Mouse (Mus musculus): Measurements from ENCODE around the gene Vpreb2. TPM values are rescaled to one million over a fixed set of nuclear protein-coding genes. Genes with fewer than 3 reads are reported as not detected.
"Not testable (repeated sequence)": the region's sequence is repeated elsewhere in the genome, so short reads cannot be mapped to it uniquely, and the experiment has no call there.

Gene Vpreb2
- polyA plus RNA-seq, 1 experiment: not detected

GRCm38 (mm10) chr16:17945081-17945831 lies 35.0 kb upstream of the Vpreb2 start:
- no peak overlapping the region for H3K4me3 ChIP-seq
- no peaks in the 10 kb centered on the region for H3K36me3 ChIP-seq (ENCODE audit: control insufficient read depth, insufficient read depth)
- H3K79me2 ChIP-seq (ENCODE audit: control insufficient read depth, insufficient read depth): no peaks in the 10 kb centered on the region
- no peak overlapping the region for H3K4me2 ChIP-seq (ENCODE audit: low read depth)
- no peak overlapping the region for H3ac ChIP-seq (ENCODE audit: control insufficient read depth, insufficient read length)
- no peaks in the 10 kb centered on the region for H3K27me3 ChIP-seq (ENCODE audit: control insufficient read depth, insufficient read depth, insufficient read length)
- TF ChIP-seq E2F4 (IDR thresholded peaks at IDR 0.05; ENCODE audit: insufficient read depth) (no peak), USF1 (IDR thresholded peaks at IDR 0.05; ENCODE audit: low read depth) (no peak), MYOG (IDR thresholded peaks at IDR 0.05; ENCODE audit: control insufficient read depth in 1 of 3, insufficient read depth in 1 of 3, insufficient read length in 2 of 3, low read depth in 2 of 3) (no peak), SRF (IDR thresholded peaks at IDR 0.05; ENCODE audit: control insufficient read depth, insufficient read length, low read depth) (no peak), POLR2AphosphoS2 (IDR thresholded peaks at IDR 0.05; ENCODE audit: insufficient read length, low read depth) (no peak), MYOD1 (IDR thresholded peaks at IDR 0.05; ENCODE audit: control insufficient read depth in 1 of 3, insufficient read length in 2 of 3, low read depth in 2 of 3) (no peak), CEBPB (IDR thresholded peaks at IDR 0.05; ENCODE audit: insufficient read depth, poor library complexity, severe bottlenecking) (no peak), MAX (IDR thresholded peaks at IDR 0.05; ENCODE audit: low read depth) (no peak), TCF3 (IDR thresholded peaks at IDR 0.05; ENCODE audit: insufficient read length, low read depth) (no peak), TCF12 (IDR thresholded peaks at IDR 0.05; ENCODE audit: insufficient read depth, poor library complexity, severe bottlenecking) (no peak), POLR2A (IDR thresholded peaks at IDR 0.05; ENCODE audit: insufficient read length, low read depth) (no peak), REST (IDR thresholded peaks at IDR 0.05; ENCODE audit: insufficient read depth, insufficient read length) (no peak)

GRCm38 (mm10) chr16:17949421-17949877 lies 30.8 kb upstream of the Vpreb2 start:
- Histone ChIP-seq H3K36me3 (ENCODE audit: control insufficient read depth, insufficient read depth) (no peaks in the 10 kb centered on the region), H3K4me3 (no peak overlapping the region), H3K27me3 (ENCODE audit: control insufficient read depth, insufficient read depth, insufficient read length) (no peaks in the 10 kb centered on the region), H3K79me2 (ENCODE audit: control insufficient read depth, insufficient read depth) (no peaks in the 10 kb centered on the region), H3K4me2 (ENCODE audit: low read depth) (no peak overlapping the region), H3ac (ENCODE audit: control insufficient read depth, insufficient read length) (no peak overlapping the region)
- TF ChIP-seq MAX (IDR thresholded peaks at IDR 0.05; ENCODE audit: low read depth) (no peak), MYOD1 (IDR thresholded peaks at IDR 0.05; ENCODE audit: control insufficient read depth in 1 of 3, insufficient read length in 2 of 3, low read depth in 2 of 3) (no peak), POLR2AphosphoS2 (IDR thresholded peaks at IDR 0.05; ENCODE audit: insufficient read length, low read depth) (no peak), POLR2A (IDR thresholded peaks at IDR 0.05; ENCODE audit: insufficient read length, low read depth) (no peak), CEBPB (IDR thresholded peaks at IDR 0.05; ENCODE audit: insufficient read depth, poor library complexity, severe bottlenecking) (no peak), TCF3 (IDR thresholded peaks at IDR 0.05; ENCODE audit: insufficient read length, low read depth) (no peak), REST (IDR thresholded peaks at IDR 0.05; ENCODE audit: insufficient read depth, insufficient read length) (no peak), USF1 (IDR thresholded peaks at IDR 0.05; ENCODE audit: low read depth) (no peak)

- no peaks in the 10 kb centered on the region for H3K36me3 ChIP-seq (ENCODE audit: control insufficient read depth, insufficient read depth)
- no peak for TF ChIP-seq TCF12 (IDR thresholded peaks at IDR 0.05; ENCODE audit: insufficient read depth, poor library complexity, severe bottlenecking)
- TF ChIP-seq POLR2A (IDR thresholded peaks at IDR 0.05; ENCODE audit: insufficient read length, low read depth): no peak
- TF ChIP-seq REST (IDR thresholded peaks at IDR 0.05; ENCODE audit: insufficient read depth, insufficient read length): no peak
- TF ChIP-seq CEBPB (IDR thresholded peaks at IDR 0.05; ENCODE audit: insufficient read depth, poor library complexity, severe bottlenecking): no peak
- no peak for TF ChIP-seq MYOG (IDR thresholded peaks at IDR 0.05; ENCODE audit: control insufficient read depth in 1 of 3, insufficient read depth in 1 of 3, insufficient read length in 2 of 3, low read depth in 2 of 3)
- TF ChIP-seq POLR2AphosphoS2 (IDR thresholded peaks at IDR 0.05; ENCODE audit: insufficient read length, low read depth): no peak
- no peak for TF ChIP-seq USF1 (IDR thresholded peaks at IDR 0.05; ENCODE audit: low read depth)
- TF ChIP-seq SRF (IDR thresholded peaks at IDR 0.05; ENCODE audit: control insufficient read depth, insufficient read length, low read depth): no peak
- TF ChIP-seq TCF3 (IDR thresholded peaks at IDR 0.05; ENCODE audit: insufficient read length, low read depth): no peak
- no peak for TF ChIP-seq MAX (IDR thresholded peaks at IDR 0.05; ENCODE audit: low read depth)
- no peak for TF ChIP-seq MYOD1 (IDR thresholded peaks at IDR 0.05; ENCODE audit: control insufficient read depth in 1 of 3, insufficient read length in 2 of 3, low read depth in 2 of 3)
- no peak for TF ChIP-seq E2F4 (IDR thresholded peaks at IDR 0.05; ENCODE audit: insufficient read depth)
- H3K4me3 ChIP-seq: no peak overlapping the region
- no peak overlapping the region for H3K4me2 ChIP-seq (ENCODE audit: low read depth)
- no peaks in the 10 kb centered on the region for H3K27me3 ChIP-seq (ENCODE audit: control insufficient read depth, insufficient read depth, insufficient read length)
- no peaks in the 10 kb centered on the region for H3K79me2 ChIP-seq (ENCODE audit: control insufficient read depth, insufficient read depth)
- no peak overlapping the region for H3ac ChIP-seq (ENCODE audit: control insufficient read depth, insufficient read length)
Measured at GRCm38 (mm10) chr16:17950068-17950467, 30.2 kb upstream of the Vpreb2 start.

GRCm38 (mm10) chr16:17951618-17952017 lies 28.6 kb upstream of the Vpreb2 start:
- Histone ChIP-seq H3K79me2 (ENCODE audit: control insufficient read depth, insufficient read depth) (no peaks in the 10 kb centered on the region), H3ac (ENCODE audit: control insufficient read depth, insufficient read length) (no peak overlapping the region), H3K36me3 (ENCODE audit: control insufficient read depth, insufficient read depth) (no peaks in the 10 kb centered on the region), H3K4me2 (ENCODE audit: low read depth) (no peak overlapping the region), H3K4me3 (no peak overlapping the region), H3K27me3 (ENCODE audit: control insufficient read depth, insufficient read depth, insufficient read length) (no peaks in the 10 kb centered on the region)
- TF ChIP-seq POLR2AphosphoS2 (IDR thresholded peaks at IDR 0.05; ENCODE audit: insufficient read length, low read depth): no peak
- no peak for TF ChIP-seq TCF3 (IDR thresholded peaks at IDR 0.05; ENCODE audit: insufficient read length, low read depth)
- TF ChIP-seq SRF (IDR thresholded peaks at IDR 0.05; ENCODE audit: control insufficient read depth, insufficient read length, low read depth): no peak
- no peak for TF ChIP-seq MYOG (IDR thresholded peaks at IDR 0.05; ENCODE audit: control insufficient read depth in 1 of 3, insufficient read depth in 1 of 3, insufficient read length in 2 of 3, low read depth in 2 of 3)
- no peak for TF ChIP-seq POLR2A (IDR thresholded peaks at IDR 0.05; ENCODE audit: insufficient read length, low read depth)

- H3K27me3 ChIP-seq (ENCODE audit: control insufficient read depth, insufficient read depth, insufficient read length); H3K36me3 ChIP-seq (ENCODE audit: control insufficient read depth, insufficient read depth); H3K4me3 ChIP-seq; H3K79me2 ChIP-seq (ENCODE audit: control insufficient read depth, insufficient read depth); H3ac ChIP-seq (ENCODE audit: control insufficient read depth, insufficient read length); H3K4me2 ChIP-seq (ENCODE audit: low read depth): not testable (repeated sequence)
Measured at GRCm38 (mm10) chr16:17956052-17956638, 24.1 kb upstream of the Vpreb2 start.
